Mouse (Mus musculus) midbrain, embryonic 16.5 days (tissue): ENCODE results near the gene Dclre1b. TPM values are rescaled to one million over a fixed set of nuclear protein-coding genes. Genes with fewer than 3 reads are reported as not detected.
"Not testable (repeated sequence)": the region's sequence is repeated elsewhere in the genome, so short reads cannot be mapped to it uniquely, and the experiment has no call there.

Experiments
- ATAC-seq: fragments of 200-750 bp; cut with Nextera tagmentation; 2 replicates; pipeline ENCODE4 v1.8.0; 2017; ENCODE audit warnings: moderate TSS enrichment
- H3K27ac ChIP-seq: fragments of 300-500 bp; sonication (generic); 2 replicates; pipeline ENCODE4 v1.5.1; 2014; ENCODE audit warnings: mild to moderate bottlenecking, low read length, mixed read lengths
- H3K27me3 ChIP-seq: fragments of 300-500 bp; sonication (generic); 2 replicates; pipeline ENCODE4 v1.6.1; 2014; ENCODE audit warnings: low read depth, low read length, mixed read lengths; ENCODE audit not compliant: control insufficient read depth, insufficient read depth
- H3K36me3 ChIP-seq: fragments of 300-500 bp; sonication (generic); 2 replicates; pipeline ENCODE4 v1.6.1; 2014; ENCODE audit warnings: mild to moderate bottlenecking, low read length, moderate library complexity, mixed read lengths; ENCODE audit not compliant: control insufficient read depth, insufficient read depth
- H3K4me1 ChIP-seq: fragments of 300-500 bp; sonication (generic); 2 replicates; pipeline ENCODE4 v1.6.1; 2014; ENCODE audit warnings: mild to moderate bottlenecking, low read length, mixed read lengths; ENCODE audit not compliant: control insufficient read depth, insufficient read depth
- H3K4me2 ChIP-seq: fragments of 300-500 bp; sonication (generic); 2 replicates; pipeline ENCODE4 v1.6.1; 2014; ENCODE audit warnings: mild to moderate bottlenecking, low read length, mixed read lengths
- H3K4me3 ChIP-seq: fragments of 300-500 bp; sonication (generic); 2 replicates; pipeline ENCODE4 v1.5.1; 2014; ENCODE audit warnings: low read depth, mild to moderate bottlenecking, low read length, moderate library complexity, mixed read lengths
- H3K9ac ChIP-seq: fragments of 300-500 bp; sonication (generic); 2 replicates; pipeline ENCODE4 v1.6.1; 2014; ENCODE audit warnings: low read depth, low read length, mixed read lengths
- H3K9me3 ChIP-seq: fragments of 300-500 bp; sonication (generic); replicated peaks from 2 replicates; pipeline ENCODE4 v1.6.1; 2014; ENCODE audit warnings: mild to moderate bottlenecking, low read length, mixed read lengths; ENCODE audit not compliant: control insufficient read depth, poor library complexity, severe bottlenecking
- WGBS: fragments of 180-500 bp; shearing (Covaris S2); extraction: QIAGEN DNeasy Blood & Tissue Kit; methylation state at CpG from one replicate; pipeline ENCODE4 v1.1.7; 2014; 5-methylcytosine and 5-hydroxymethylcytosine counted together
- polyA plus RNA-seq: library from polyadenylated mRNA; unstranded; fragments of >200 nt; fragmentation: Nextera tagmentation; extraction: Ambion mirVana; gene quantifications from 2 replicates; pipeline ENCODE4 v1.2.1, GENCODE M21; 2015

The Dclre1b gene
- polyA plus RNA-seq, 1 experiment from 2014 or later = 20.3 TPM

- not testable (repeated sequence) for H3K4me2 ChIP-seq, H3K9me3 ChIP-seq, H3K27ac ChIP-seq, H3K9ac ChIP-seq, ATAC-seq, H3K27me3 ChIP-seq, H3K36me3 ChIP-seq, H3K4me3 ChIP-seq, H3K4me1 ChIP-seq
- WGBS = 95% methylated on average over 7 of the region's 7 CpGs
Measured at GRCm38 (mm10) chr3:103840946-103841345, 31.7 kb upstream of the Dclre1b start.

GRCm38 (mm10) chr3:103840195-103840594, 31.0 kb upstream of the Dclre1b start:
- not testable (repeated sequence) for H3K27ac ChIP-seq, H3K27me3 ChIP-seq, H3K9ac ChIP-seq, H3K9me3 ChIP-seq, H3K4me1 ChIP-seq, H3K36me3 ChIP-seq, ATAC-seq, H3K4me2 ChIP-seq, H3K4me3 ChIP-seq
- WGBS = 81% methylated on average over 3 of the region's 3 CpGs

- no peaks in the 10 kb centered on the region; the same call in 1 of the 2 replicates for H3K9me3 ChIP-seq
- H3K9ac ChIP-seq = no peak overlapping the region
- H3K27ac ChIP-seq = no peak overlapping the region
- no peaks in the 10 kb centered on the region for H3K36me3 ChIP-seq
- 90% methylated on average over 6 of the region's 6 CpGs for WGBS
- no peak for ATAC-seq
- no peaks in the 10 kb centered on the region for H3K4me1 ChIP-seq
- no peaks in the 10 kb centered on the region for H3K27me3 ChIP-seq
- no peak overlapping the region for H3K4me3 ChIP-seq
- H3K4me2 ChIP-seq = no peak overlapping the region
Measured at GRCm38 (mm10) chr3:103839711-103840110, 30.5 kb upstream of the Dclre1b start.

GRCm38 (mm10) chr3:103836453-103836852, 27.2 kb upstream of the Dclre1b start:
- 93% methylated on average over 5 of the region's 5 CpGs for WGBS
- Histone ChIP-seq H3K9ac (no peak overlapping the region), H3K4me3 (no peak overlapping the region), H3K36me3 (no peaks in the 10 kb centered on the region), H3K4me2 (no peak overlapping the region), H3K27me3 (no peaks in the 10 kb centered on the region), H3K4me1 (no peaks in the 10 kb centered on the region), H3K27ac (no peak overlapping the region), H3K9me3 (no peaks in the 10 kb centered on the region)
- no peak for ATAC-seq

GRCm38 (mm10) chr3:103835951-103836310, 26.7 kb upstream of the Dclre1b start:
- Histone ChIP-seq H3K27me3 (no peaks in the 10 kb centered on the region), H3K27ac (no peak overlapping the region), H3K4me2 (no peak overlapping the region), H3K9me3 (no peaks in the 10 kb centered on the region), H3K36me3 (no peaks in the 10 kb centered on the region), H3K4me3 (no peak overlapping the region), H3K9ac (no peak overlapping the region), H3K4me1 (no peaks in the 10 kb centered on the region)
- ATAC-seq = no peak
- WGBS = 84% methylated on average over 10 of the region's 10 CpGs

GRCm38 (mm10) chr3:103835272-103835950, 26.2 kb upstream of the Dclre1b start:
- Histone ChIP-seq H3K27me3 (no peaks in the 10 kb centered on the region), H3K4me3 (no peak overlapping the region), H3K9me3 (no peaks in the 10 kb centered on the region), H3K27ac (no peak overlapping the region), H3K4me1 (no peaks in the 10 kb centered on the region), H3K9ac (no peak overlapping the region), H3K36me3 (no peaks in the 10 kb centered on the region), H3K4me2 (no peak overlapping the region)
- no peak for ATAC-seq
- 78% methylated on average over 6 of the region's 6 CpGs for WGBS

- Histone ChIP-seq H3K4me2 (no peak overlapping the region), H3K9ac (no peak overlapping the region), H3K36me3 (no peaks in the 10 kb centered on the region), H3K27ac (no peak overlapping the region), H3K4me1 (no peaks in the 10 kb centered on the region), H3K27me3 (no peaks in the 10 kb centered on the region), H3K4me3 (no peak overlapping the region), H3K9me3 (no peaks in the 10 kb centered on the region)
- no peak for ATAC-seq
- 85% methylated on average over 2 of the region's 2 CpGs for WGBS
Measured at GRCm38 (mm10) chr3:103834001-103834400, 24.8 kb upstream of the Dclre1b start.

GRCm38 (mm10) chr3:103832426-103832825, 23.2 kb upstream of the Dclre1b start, which contains the start of gene Bcl2l15:
TSS of gene Bcl2l15 (plus strand) at chr3:103832601.
- H3K36me3 ChIP-seq = no peaks in the 10 kb centered on the region
- H3K9me3 ChIP-seq = no peaks in the 10 kb centered on the region
- H3K4me1 ChIP-seq = no peaks in the 10 kb centered on the region
- H3K27me3 ChIP-seq = no peaks in the 10 kb centered on the region
- H3K4me2 ChIP-seq = no peak within 1 kb of the TSS
- no peak within 1 kb of the TSS for H3K27ac ChIP-seq
- no peak for ATAC-seq
- H3K4me3 ChIP-seq = no peak within 1 kb of the TSS
- H3K9ac ChIP-seq = no peak within 1 kb of the TSS

- Histone ChIP-seq H3K4me3 (no peak overlapping the region), H3K9ac (no peak overlapping the region), H3K27ac (no peak overlapping the region), H3K9me3 (no peaks in the 10 kb centered on the region), H3K4me1 (no peaks in the 10 kb centered on the region), H3K36me3 (no peaks in the 10 kb centered on the region), H3K27me3 (no peaks in the 10 kb centered on the region), H3K4me2 (no peak overlapping the region)
- ATAC-seq = no peak
- 81% methylated on average over 7 of the region's 7 CpGs for WGBS
Measured at GRCm38 (mm10) chr3:103831146-103831545, 21.9 kb upstream of the Dclre1b start.
